Mouse (Mus musculus): Measurements from ENCODE around the gene Ppp2r5a. TPM values are rescaled to one million over a fixed set of nuclear protein-coding genes. Genes with fewer than 3 reads are reported as not detected.

The Ppp2r5a gene
- total RNA-seq, 2 experiments from 2014 or later = 74.6 to 79.3 TPM

Other genes with a start within 250 kb of the Ppp2r5a start
- gene Fam71a, start 238.5 kb downstream of the Ppp2r5a start, total RNA-seq (2021) = not detected
- 1 to 10 TPM; 1.6 to 1.7 TPM for gene Atf3, start 185.2 kb downstream of the Ppp2r5a start, total RNA-seq (2021)
- gene Nenf, start 85.1 kb downstream of the Ppp2r5a start, total RNA-seq (2021) = 10 to 100 TPM; 72.9 to 74.4 TPM
- gene Tmem206, start 77.4 kb downstream of the Ppp2r5a start, total RNA-seq (2021) = 1 to 10 TPM; 8.4 to 8.6 TPM
- under 1 TPM; 0.41 to 0.92 TPM for gene Dtl, start 172.3 kb upstream of the Ppp2r5a start, total RNA-seq (2021)
- gene Ints7, start 172.4 kb upstream of the Ppp2r5a start, total RNA-seq (2021) = 10 to 100 TPM; 20.7 to 23.2 TPM

Measured in layer of hippocampus, adult 18-20 months (tissue).